Mouse (Mus musculus): ENCODE measurements at regions not wholly inside any gene's neighbourhood (a gene's known extent, or its start where the extent isn't known, plus 50 kb on each side); places are given as distances from the start of the nearest gene placed in this dataset.

GRCm38 (mm10) chr2:172770606-172771005 is 169.5 kb downstream of the Bmp7 start:
- DNase-seq (ENCODE audit: low spot score in 2 of 2) = no peak

- DNase-seq (ENCODE audit: low spot score in 2 of 2) = peak; percentile 46 to 82
These were observed 166.9 kb downstream of the Bmp7 start for GRCm38 (mm10) chr2:172773176-172773575.

- no peak for DNase-seq (ENCODE audit: low spot score in 2 of 2)
These were observed 163.6 kb downstream of the Bmp7 start for GRCm38 (mm10) chr2:172776485-172776884.

- DNase-seq (ENCODE audit: low spot score in 2 of 2) = no peak
These were observed 162.3 kb downstream of the Bmp7 start for GRCm38 (mm10) chr2:172777774-172778173.

- DNase-seq (ENCODE audit: low spot score in 2 of 2) = no peak
These were observed 161.0 kb downstream of the Bmp7 start for GRCm38 (mm10) chr2:172779096-172779495.

GRCm38 (mm10) chr2:172782686-172783085 is 157.4 kb downstream of the Bmp7 start:
- DNase-seq (ENCODE audit: low spot score in 2 of 2) = no peak

- DNase-seq (ENCODE audit: low spot score in 2 of 2) = no peak
These were observed 153.8 kb downstream of the Bmp7 start for GRCm38 (mm10) chr2:172786297-172786696.

GRCm38 (mm10) chr2:172787203-172787944 is 152.7 kb downstream of the Bmp7 start:
- DNase-seq (ENCODE audit: low spot score in 2 of 2) = no peak

GRCm38 (mm10) chr2:172789260-172789659 is 150.9 kb downstream of the Bmp7 start:
- DNase-seq (ENCODE audit: low spot score in 2 of 2) = no peak

- DNase-seq (ENCODE audit: low spot score in 2 of 2) = no peak
These were observed 147.6 kb downstream of the Bmp7 start for GRCm38 (mm10) chr2:172792555-172792954.

GRCm38 (mm10) chr2:172793991-172794390 is 146.1 kb downstream of the Bmp7 start:
- DNase-seq (ENCODE audit: low spot score in 2 of 2) = no peak

- DNase-seq (ENCODE audit: low spot score in 2 of 2) = no peak
These were observed 145.3 kb downstream of the Bmp7 start for GRCm38 (mm10) chr2:172794771-172795170.

GRCm38 (mm10) chr2:172796104-172796503 is 144.0 kb downstream of the Bmp7 start:
- DNase-seq (ENCODE audit: low spot score in 2 of 2) = no peak

GRCm38 (mm10) chr2:172796955-172797354 is 143.2 kb downstream of the Bmp7 start:
- no peak for DNase-seq (ENCODE audit: low spot score in 2 of 2)

GRCm38 (mm10) chr2:172799951-172800350 is 140.2 kb downstream of the Bmp7 start:
- DNase-seq (ENCODE audit: low spot score in 2 of 2) = no peak

GRCm38 (mm10) chr2:172800801-172801200 is 139.3 kb downstream of the Bmp7 start:
- no peak for DNase-seq (ENCODE audit: low spot score in 2 of 2)

- DNase-seq (ENCODE audit: low spot score in 2 of 2) = no peak
These were observed 138.3 kb downstream of the Bmp7 start for GRCm38 (mm10) chr2:172801804-172802203.

GRCm38 (mm10) chr2:172807446-172807845 is 132.7 kb downstream of the Bmp7 start:
- DNase-seq (ENCODE audit: low spot score in 2 of 2) = no peak

GRCm38 (mm10) chr2:172809306-172809705 is 130.8 kb downstream of the Bmp7 start:
- DNase-seq (ENCODE audit: low spot score in 2 of 2) = no peak

GRCm38 (mm10) chr2:172813319-172813718 is 126.8 kb downstream of the Bmp7 start:
- DNase-seq (ENCODE audit: low spot score in 2 of 2) = no peak

- no peak for DNase-seq (ENCODE audit: low spot score in 2 of 2)
These were observed 126.2 kb downstream of the Bmp7 start for GRCm38 (mm10) chr2:172813906-172814305.

- no peak for DNase-seq (ENCODE audit: low spot score in 2 of 2)
These were observed 125.0 kb downstream of the Bmp7 start for GRCm38 (mm10) chr2:172815146-172815545.

- DNase-seq (ENCODE audit: low spot score in 2 of 2) = no peak
These were observed 122.9 kb downstream of the Bmp7 start for GRCm38 (mm10) chr2:172817058-172817745.
